Mouse (Mus musculus): ENCODE measurements around the gene Ift81.
A peak's percentile ranks its signal among the peaks of the same experiment; 100 is the strongest.

GRCm38 (mm10) chr5:122627243-122627642, 12.9 kb upstream of the Ift81 start:
- TF ChIP-seq POLR2A (IDR thresholded peaks at IDR 0.05; ENCODE audit: extremely low read depth, insufficient read depth, low read length), result no peak
- TF ChIP-seq CTCF (IDR thresholded peaks at IDR 0.05; ENCODE audit: low read depth, low read length), result peak; percentile 92
